Mouse (Mus musculus) cerebellum, adult 2 months (tissue): ENCODE data around the gene Exoc3l.

Experiments
- CTCF ChIP-seq: fragments of 200-500 bp; IDR thresholded peaks from 2 replicates; pipeline ENCODE4 v1.5.1; 2011; ENCODE audit warnings: low read depth, mild to moderate bottlenecking, control low read depth, low read length, moderate library complexity, borderline replicate concordance; ENCODE audit not compliant: insufficient read depth
- POLR2A ChIP-seq: fragments of 200-500 bp; IDR thresholded peaks from 2 replicates; pipeline ENCODE4 v1.6.1; 2011; ENCODE audit warnings: low read length, control low read depth, borderline replicate concordance; ENCODE audit not compliant: insufficient read depth

DNA sequence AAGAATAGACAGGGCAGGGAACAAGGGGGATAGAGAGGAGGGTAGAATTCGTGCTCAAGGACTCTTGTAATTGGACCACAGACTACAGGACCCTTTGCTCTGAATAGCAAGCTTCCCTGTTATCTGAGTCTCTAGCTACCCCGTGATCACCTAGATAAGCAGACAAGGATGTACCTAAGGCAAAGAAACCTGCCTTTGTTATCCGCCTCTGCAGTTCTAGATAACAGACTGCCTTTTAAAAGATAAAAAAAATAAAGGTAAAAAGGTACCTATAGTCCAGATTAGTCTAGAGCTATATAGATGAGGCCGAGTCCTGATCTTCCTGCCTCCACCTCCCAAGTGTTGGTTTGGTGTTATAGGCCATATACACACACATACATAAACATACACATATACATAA lies 46.9 kb upstream of the Exoc3l start:
- TF ChIP-seq CTCF (no peak), POLR2A (no peak)
